Mouse (Mus musculus): ENCODE results near the gene Fam3c.
"Not testable (repeated sequence)": the region's sequence is repeated elsewhere in the genome, so short reads cannot be mapped to it uniquely, and the experiment has no call there.

The Fam3c gene

GRCm38 (mm10) chr6:22289461-22290021, 66.5 kb downstream of the Fam3c start:
- DNase-seq, result no peak

- DNase-seq, result peak; percentile 27
Observed at GRCm38 (mm10) chr6:22288737-22289460, 67.1 kb downstream of the Fam3c start.

- peak; percentile 4 for DNase-seq
Observed at GRCm38 (mm10) chr6:22288004-22288736, 67.9 kb downstream of the Fam3c start, which contains the start of gene Wnt16. TSS of gene Wnt16 (plus strand) at chr6:22288227.

DNA sequence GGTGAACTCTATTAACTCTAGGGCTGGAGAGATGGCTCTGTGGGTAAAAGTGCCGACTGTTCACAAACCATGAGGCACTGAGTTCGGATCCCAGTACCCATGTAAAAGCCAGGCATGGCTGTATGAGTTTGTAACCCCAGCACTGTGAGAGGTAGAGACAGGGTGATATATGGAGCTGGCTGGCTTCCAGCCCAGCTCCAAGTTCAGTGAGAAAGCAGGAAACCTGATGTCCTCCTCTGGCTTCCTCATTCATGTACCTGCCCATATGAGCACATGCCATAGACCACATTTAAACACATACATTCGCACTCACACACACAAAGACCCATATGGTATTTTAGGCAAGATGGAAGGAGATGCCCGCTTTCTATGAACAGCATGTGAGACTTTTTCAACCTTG, 73.6 kb downstream of the Fam3c start:
- DNase-seq, result no peak

GRCm38 (mm10) chr6:22280217-22280861, 75.7 kb downstream of the Fam3c start:
- DNase-seq, result no peak

DNA sequence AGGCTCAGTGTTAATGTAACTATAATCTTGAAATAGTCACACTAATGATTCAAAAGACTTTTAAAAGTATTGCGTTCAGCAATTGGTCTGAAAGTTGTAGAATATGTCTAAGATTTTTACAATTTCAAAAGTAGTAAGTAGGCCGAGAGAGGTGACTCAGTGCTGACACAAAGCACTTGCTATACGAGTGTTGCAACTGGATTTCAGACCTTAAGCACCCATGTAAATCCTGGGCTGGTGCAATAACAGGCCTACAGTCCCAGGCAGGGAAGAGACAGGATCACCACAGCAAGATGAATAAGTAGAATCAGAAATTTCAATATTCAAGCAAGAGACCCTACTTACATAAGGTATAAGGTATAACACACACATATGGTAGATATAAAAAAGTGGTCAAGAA, 78.1 kb downstream of the Fam3c start:
- no peak for DNase-seq

GRCm38 (mm10) chr6:22269840-22270521, 86.1 kb downstream of the Fam3c start:
- no peak for DNase-seq

GRCm38 (mm10) chr6:22268677-22269076, 87.4 kb downstream of the Fam3c start:
- no peak for DNase-seq

DNA sequence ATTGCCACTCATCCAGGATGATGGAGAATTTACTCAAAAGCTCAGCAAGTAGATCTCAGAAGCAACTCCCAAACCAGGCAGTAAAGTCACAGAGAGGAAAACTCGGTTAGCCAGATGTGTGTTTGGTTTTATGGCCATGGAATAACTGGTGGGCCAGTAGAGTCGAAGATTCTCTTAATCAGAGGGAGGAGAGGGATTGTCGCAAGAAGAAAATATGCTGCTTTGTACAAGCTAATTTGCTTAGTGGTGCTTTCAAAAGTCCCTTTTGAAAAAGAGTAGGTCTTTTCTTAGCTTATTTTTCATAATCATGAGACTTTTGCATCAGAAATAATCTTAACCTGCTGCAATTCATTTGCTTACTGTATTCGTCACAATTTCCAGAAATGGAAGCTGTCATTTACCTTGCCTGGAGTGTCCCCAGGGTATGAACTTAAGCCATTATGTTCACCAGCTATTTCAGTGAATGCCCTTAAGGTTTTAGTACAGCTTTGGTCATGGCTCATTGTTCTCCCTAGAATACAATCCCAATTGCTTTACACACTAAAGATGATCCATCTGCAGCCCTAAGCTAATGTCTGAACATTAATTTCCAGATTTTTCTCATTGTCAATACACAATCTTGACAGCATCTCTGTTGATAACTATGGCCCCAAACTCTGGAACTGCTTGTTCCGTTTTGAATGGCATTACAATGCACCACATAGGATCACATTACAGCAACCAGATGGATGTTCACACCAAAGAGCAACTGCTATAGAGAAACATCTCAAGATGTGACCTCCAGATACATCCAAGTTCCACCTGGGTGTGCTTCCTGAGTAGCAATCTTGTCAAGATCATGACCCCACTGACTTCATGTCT, 88.0 kb downstream of the Fam3c start:
- no peak for DNase-seq

GRCm38 (mm10) chr6:22266018-22266417, 90.0 kb downstream of the Fam3c start:
- DNase-seq, result no peak

- not testable (repeated sequence) for DNase-seq
Observed at GRCm38 (mm10) chr6:22264094-22264493, 91.9 kb downstream of the Fam3c start.

DNA sequence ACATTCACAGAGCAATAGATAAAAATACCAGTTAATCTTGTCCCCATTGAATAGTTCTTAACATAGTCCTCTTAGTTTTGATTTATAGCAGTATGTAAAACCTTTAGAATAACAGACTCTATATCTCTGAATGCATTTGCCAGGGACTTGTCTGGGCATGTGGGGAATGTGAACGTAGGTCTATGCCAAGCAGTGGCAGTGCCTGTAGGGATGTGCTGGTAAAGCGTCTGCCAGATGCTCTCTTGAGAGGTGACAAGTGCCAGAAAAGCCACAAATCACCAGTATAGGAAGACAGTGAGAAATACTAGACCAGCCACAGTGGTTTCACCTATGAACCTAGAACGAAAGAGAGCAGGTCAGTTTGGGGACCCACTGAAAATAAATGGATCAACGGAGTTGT, 93.5 kb downstream of the Fam3c start:
- no peak for DNase-seq

DNA sequence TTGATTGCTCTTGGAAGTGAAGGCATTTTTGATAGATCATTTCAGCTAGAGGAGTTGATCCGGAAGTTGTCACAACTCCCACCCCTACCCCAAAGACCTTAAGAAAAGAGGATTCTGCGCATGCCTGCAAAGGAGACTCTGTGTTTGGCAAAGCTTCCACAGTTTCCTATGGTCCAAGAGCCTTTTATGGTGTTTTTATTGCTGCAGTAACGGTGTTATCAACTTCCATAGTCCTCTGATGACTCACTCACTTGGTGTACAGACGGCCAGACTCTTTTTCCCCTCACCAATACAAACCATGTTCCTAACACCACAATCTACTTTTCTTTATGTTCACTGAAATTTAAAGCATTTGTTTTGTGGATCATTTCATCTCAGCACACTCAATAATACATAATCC, 97.3 kb downstream of the Fam3c start:
- DNase-seq, result no peak
